Mouse (Mus musculus): ENCODE data around the gene Ncam2. TPM values are rescaled to one million over a fixed set of nuclear protein-coding genes. Genes with fewer than 3 reads are reported as not detected.

The Ncam2 gene
- polyA plus RNA-seq, 1 experiment from 2014 or later: 12.3 TPM

DNA sequence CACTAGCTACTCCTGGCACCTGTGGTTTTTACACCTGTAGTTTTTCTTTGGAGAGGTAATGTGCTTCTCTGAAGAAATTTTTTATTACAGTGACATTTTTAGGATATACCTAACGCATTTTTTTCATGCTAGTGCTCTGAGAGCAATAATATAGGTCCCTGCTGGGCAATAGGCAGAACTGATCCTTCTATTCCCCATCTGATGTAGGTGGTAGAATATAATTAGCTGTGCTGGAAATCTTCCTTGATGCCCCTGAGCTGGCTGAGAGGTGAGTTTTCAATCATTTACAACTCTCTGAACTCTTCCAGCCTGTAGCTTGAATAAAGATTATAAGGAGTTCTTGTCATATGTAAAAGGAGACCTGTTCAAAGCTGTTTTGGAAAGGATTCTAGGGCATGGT lies 272.4 kb downstream of the Ncam2 start:
- ATAC-seq: no peak
- H3K9me3 ChIP-seq (ENCODE audit: control insufficient read depth, low read length): no peaks in the 10 kb centered on the region
- H3K4me1 ChIP-seq (replicated peaks; ENCODE audit: control insufficient read depth, insufficient read depth, low read length): no peaks in the 10 kb centered on the region
- no peak overlapping the region for H3K9ac ChIP-seq (replicated peaks; ENCODE audit: low read depth, low read length)
- WGBS: 65% methylated on average over 1 of the region's 1 CpGs
- H3K27me3 ChIP-seq (replicated peaks; ENCODE audit: control insufficient read depth, insufficient read depth, low read length): no peaks in the 10 kb centered on the region
- no peaks in the 10 kb centered on the region for H3K36me3 ChIP-seq (ENCODE audit: control insufficient read depth, insufficient read depth)
- no peak overlapping the region for H3K27ac ChIP-seq (ENCODE audit: low read length)
- H3K4me2 ChIP-seq (ENCODE audit: low read length): no peak overlapping the region
- H3K4me3 ChIP-seq (replicated peaks; ENCODE audit: low read length): no peak overlapping the region

DNA sequence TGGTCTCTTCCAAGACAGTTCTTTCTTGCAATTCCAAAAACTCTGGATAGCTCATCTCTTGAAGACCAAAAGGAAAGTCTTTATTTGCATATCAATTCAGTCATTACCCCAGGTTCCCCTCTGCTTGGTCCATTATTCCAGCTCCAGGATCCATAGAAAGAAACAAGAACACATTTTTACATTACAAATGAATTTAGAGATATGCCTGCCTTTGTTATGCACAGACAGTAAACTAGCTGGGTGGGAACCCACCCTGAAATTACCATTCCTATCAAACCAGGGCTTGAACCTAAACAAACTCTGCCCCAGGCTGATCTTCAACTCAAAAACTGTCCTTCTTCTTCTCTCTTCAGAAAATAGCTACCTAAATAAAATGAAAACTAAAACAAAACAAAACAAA lies 280.6 kb downstream of the Ncam2 start:
- no peaks in the 10 kb centered on the region for H3K36me3 ChIP-seq (ENCODE audit: control insufficient read depth, insufficient read depth)
- no peaks in the 10 kb centered on the region for H3K27me3 ChIP-seq (replicated peaks; ENCODE audit: control insufficient read depth, insufficient read depth, low read length)
- H3K4me3 ChIP-seq (replicated peaks; ENCODE audit: low read length): no peak overlapping the region
- H3K9me3 ChIP-seq (ENCODE audit: control insufficient read depth, low read length): no peaks in the 10 kb centered on the region
- ATAC-seq: no peak
- no peak overlapping the region for H3K9ac ChIP-seq (replicated peaks; ENCODE audit: low read depth, low read length)
- H3K4me1 ChIP-seq (replicated peaks; ENCODE audit: control insufficient read depth, insufficient read depth, low read length): no peaks in the 10 kb centered on the region
- no peak overlapping the region for H3K27ac ChIP-seq (ENCODE audit: low read length)
- H3K4me2 ChIP-seq (ENCODE audit: low read length): no peak overlapping the region

DNA sequence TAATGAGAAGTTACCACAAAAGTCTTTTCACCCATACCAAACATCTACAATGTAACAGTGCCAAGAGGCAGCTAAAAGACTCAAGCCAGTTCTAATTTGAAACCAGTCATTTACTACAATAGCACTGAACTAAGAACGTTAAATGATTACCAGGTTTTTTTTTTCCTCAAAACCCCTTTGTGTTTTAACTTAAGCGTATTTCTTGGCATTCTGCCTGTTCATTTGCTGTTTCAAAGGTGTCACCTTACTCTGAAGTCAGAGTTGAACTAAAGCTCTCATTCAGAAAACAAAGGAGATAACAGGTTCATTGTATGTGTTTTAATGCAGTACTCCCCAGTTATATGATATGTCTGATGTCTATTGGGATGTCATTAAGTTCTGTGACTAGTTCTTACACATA lies 295.6 kb downstream of the Ncam2 start:
- H3K27ac ChIP-seq (ENCODE audit: low read length): no peak overlapping the region
- no peaks in the 10 kb centered on the region for H3K27me3 ChIP-seq (replicated peaks; ENCODE audit: control insufficient read depth, insufficient read depth, low read length)
- H3K4me2 ChIP-seq (ENCODE audit: low read length): no peak overlapping the region
- WGBS: 12% methylated on average over 2 of the region's 2 CpGs
- H3K9me3 ChIP-seq (ENCODE audit: control insufficient read depth, low read length): no peaks in the 10 kb centered on the region
- H3K36me3 ChIP-seq (ENCODE audit: control insufficient read depth, insufficient read depth): no peaks in the 10 kb centered on the region
- no peak overlapping the region for H3K4me3 ChIP-seq (replicated peaks; ENCODE audit: low read length)
- no peak for ATAC-seq
- no peak overlapping the region for H3K9ac ChIP-seq (replicated peaks; ENCODE audit: low read depth, low read length)
- H3K4me1 ChIP-seq (replicated peaks; ENCODE audit: control insufficient read depth, insufficient read depth, low read length): no peaks in the 10 kb centered on the region

DNA sequence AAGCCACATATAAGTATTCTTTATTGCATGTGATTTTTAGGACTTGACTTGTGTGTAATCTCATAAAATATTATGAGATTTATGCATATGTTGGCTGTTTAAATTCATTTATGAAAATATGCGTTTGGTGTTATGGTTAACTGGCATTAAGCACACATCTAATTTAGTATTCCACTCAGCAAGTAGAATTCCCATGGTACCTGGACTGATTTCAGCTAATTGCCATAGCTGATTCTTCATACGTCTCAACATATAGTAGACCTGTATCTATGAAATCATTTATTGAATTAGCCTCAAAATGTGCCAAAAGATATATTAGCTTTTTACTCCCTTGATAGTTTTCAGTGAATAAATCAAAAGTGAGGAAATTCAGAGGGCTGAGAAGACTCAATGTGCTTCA lies 302.1 kb downstream of the Ncam2 start:
- Histone ChIP-seq H3K4me3 (replicated peaks; ENCODE audit: low read length) (no peak overlapping the region), H3K4me1 (replicated peaks; ENCODE audit: control insufficient read depth, insufficient read depth, low read length) (no peaks in the 10 kb centered on the region), H3K4me2 (ENCODE audit: low read length) (no peak overlapping the region), H3K36me3 (ENCODE audit: control insufficient read depth, insufficient read depth) (no peaks in the 10 kb centered on the region), H3K9me3 (ENCODE audit: control insufficient read depth, low read length) (no peaks in the 10 kb centered on the region), H3K27me3 (replicated peaks; ENCODE audit: control insufficient read depth, insufficient read depth, low read length) (no peaks in the 10 kb centered on the region), H3K9ac (replicated peaks; ENCODE audit: low read depth, low read length) (no peak overlapping the region), H3K27ac (ENCODE audit: low read length) (no peak overlapping the region)
- WGBS: 72% methylated on average over 2 of the region's 2 CpGs
- ATAC-seq: no peak

DNA sequence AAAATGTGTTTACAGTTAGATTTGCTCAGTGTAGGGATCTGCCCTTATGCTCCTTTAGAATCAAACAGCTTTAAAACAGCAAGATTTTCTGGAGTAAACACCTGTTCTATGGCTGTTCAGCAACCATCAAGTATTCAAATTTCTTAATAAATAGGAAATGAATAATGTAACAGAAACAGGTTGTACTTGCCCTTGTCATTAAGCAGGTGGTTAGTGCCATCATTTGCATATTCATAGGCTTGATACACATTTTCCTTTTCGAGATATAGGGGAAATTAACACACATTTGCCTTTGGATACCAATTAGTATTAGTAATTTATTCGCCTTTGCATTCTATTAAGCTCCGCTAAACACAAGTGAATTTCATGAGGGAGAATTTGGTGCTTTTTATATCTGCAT lies 335.7 kb downstream of the Ncam2 start:
- H3K4me2 ChIP-seq (ENCODE audit: low read length): no peak overlapping the region
- no peak overlapping the region for H3K27ac ChIP-seq (ENCODE audit: low read length)
- WGBS: 22% methylated on average over 3 of the region's 3 CpGs
- no peaks in the 10 kb centered on the region for H3K4me1 ChIP-seq (replicated peaks; ENCODE audit: control insufficient read depth, insufficient read depth, low read length)
- peak; percentile 70 for ATAC-seq
- no peaks in the 10 kb centered on the region for H3K36me3 ChIP-seq (ENCODE audit: control insufficient read depth, insufficient read depth)
- no peak overlapping the region for H3K9ac ChIP-seq (replicated peaks; ENCODE audit: low read depth, low read length)
- H3K9me3 ChIP-seq (ENCODE audit: control insufficient read depth, low read length): no peaks in the 10 kb centered on the region
- H3K4me3 ChIP-seq (replicated peaks; ENCODE audit: low read length): no peak overlapping the region
- no peaks in the 10 kb centered on the region for H3K27me3 ChIP-seq (replicated peaks; ENCODE audit: control insufficient read depth, insufficient read depth, low read length)

DNA sequence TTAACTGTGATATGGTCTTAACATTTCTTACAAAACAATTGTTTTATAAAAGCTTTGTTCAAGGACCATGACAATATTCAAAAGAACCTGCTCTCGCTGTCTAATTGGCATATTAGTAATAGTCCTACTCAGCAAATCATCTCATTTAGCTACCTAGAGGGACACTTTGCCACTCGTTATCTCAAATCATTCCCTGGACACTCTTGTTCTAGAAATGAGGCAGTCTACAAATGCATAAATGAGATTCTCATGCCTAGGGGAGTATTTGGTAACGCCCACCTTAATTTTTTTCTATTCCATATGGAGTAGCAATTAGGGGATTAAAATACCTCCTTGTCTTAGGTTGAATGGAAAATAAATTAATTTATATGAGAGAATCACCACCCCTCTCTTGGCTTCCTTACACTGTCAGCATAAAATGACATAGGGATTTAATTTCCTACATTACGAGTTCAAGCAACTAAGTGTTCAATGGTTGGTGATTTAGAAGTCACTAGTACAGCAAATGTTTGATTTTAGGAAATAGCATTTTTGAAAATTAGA lies 387.1 kb downstream of the Ncam2 start:
- Histone ChIP-seq H3K27me3 (replicated peaks; ENCODE audit: control insufficient read depth, insufficient read depth, low read length) (no peaks in the 10 kb centered on the region), H3K4me3 (replicated peaks; ENCODE audit: low read length) (no peak overlapping the region), H3K9ac (replicated peaks; ENCODE audit: low read depth, low read length) (no peak overlapping the region), H3K27ac (ENCODE audit: low read length) (no peak overlapping the region), H3K4me1 (replicated peaks; ENCODE audit: control insufficient read depth, insufficient read depth, low read length) (no peaks in the 10 kb centered on the region), H3K36me3 (ENCODE audit: control insufficient read depth, insufficient read depth) (no peaks in the 10 kb centered on the region), H3K9me3 (ENCODE audit: control insufficient read depth, low read length) (no peaks in the 10 kb centered on the region), H3K4me2 (ENCODE audit: low read length) (no peak overlapping the region)
- no peak for ATAC-seq
- 55% methylated on average over 4 of the region's 4 CpGs for WGBS

DNA sequence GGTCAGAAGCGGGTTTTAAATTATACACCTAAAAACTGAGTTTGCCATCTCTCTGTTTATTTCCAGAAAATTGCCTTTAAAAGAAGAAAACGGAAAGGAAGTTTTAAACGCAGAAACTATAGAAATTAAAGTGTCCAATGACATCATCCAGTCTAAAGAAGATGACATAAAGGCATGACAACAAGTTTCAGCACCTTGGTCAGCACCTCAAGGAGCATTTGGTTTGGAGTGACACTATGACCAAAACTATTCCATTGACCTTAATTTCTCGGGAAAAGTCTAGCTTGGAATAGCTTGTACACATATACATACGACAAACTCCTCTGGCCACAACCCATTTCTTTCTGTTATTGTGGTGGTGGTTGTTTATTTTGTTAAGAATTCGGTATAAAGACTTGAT lies 422.8 kb downstream of the Ncam2 start:
- H3K4me2 ChIP-seq (ENCODE audit: low read length): no peak overlapping the region
- no peaks in the 10 kb centered on the region for H3K4me1 ChIP-seq (replicated peaks; ENCODE audit: control insufficient read depth, insufficient read depth, low read length)
- 54% methylated on average over 6 of the region's 6 CpGs for WGBS
- no peak for ATAC-seq
- H3K27me3 ChIP-seq (replicated peaks; ENCODE audit: control insufficient read depth, insufficient read depth, low read length): no peaks in the 10 kb centered on the region
- H3K27ac ChIP-seq (ENCODE audit: low read length): no peak overlapping the region
- H3K36me3 ChIP-seq (ENCODE audit: control insufficient read depth, insufficient read depth): no peaks in the 10 kb centered on the region
- no peak overlapping the region for H3K4me3 ChIP-seq (replicated peaks; ENCODE audit: low read length)
- no peak overlapping the region for H3K9ac ChIP-seq (replicated peaks; ENCODE audit: low read depth, low read length)
- no peaks in the 10 kb centered on the region for H3K9me3 ChIP-seq (ENCODE audit: control insufficient read depth, low read length)

DNA sequence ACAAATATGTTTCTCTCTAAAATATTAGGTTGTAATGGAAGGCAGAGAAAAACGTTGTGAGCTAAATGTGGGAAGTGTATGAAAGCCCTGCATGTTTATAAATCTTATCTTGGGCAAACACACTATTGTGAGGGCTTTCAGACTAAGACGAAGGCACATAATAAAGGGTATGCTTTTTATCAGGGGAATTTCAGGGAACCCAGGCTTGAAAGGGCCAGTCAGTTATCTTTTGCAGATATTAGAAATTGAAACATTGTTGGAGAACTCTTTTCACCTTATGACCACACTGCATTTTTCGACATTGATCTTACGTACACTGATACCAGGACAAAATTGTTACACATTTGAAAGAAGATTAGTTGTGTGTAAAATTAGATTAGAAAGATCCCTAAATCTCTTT lies 423.3 kb downstream of the Ncam2 start:
- Histone ChIP-seq H3K4me1 (replicated peaks; ENCODE audit: control insufficient read depth, insufficient read depth, low read length) (no peaks in the 10 kb centered on the region), H3K27me3 (replicated peaks; ENCODE audit: control insufficient read depth, insufficient read depth, low read length) (no peaks in the 10 kb centered on the region), H3K27ac (ENCODE audit: low read length) (no peak overlapping the region), H3K36me3 (ENCODE audit: control insufficient read depth, insufficient read depth) (no peaks in the 10 kb centered on the region), H3K4me3 (replicated peaks; ENCODE audit: low read length) (no peak overlapping the region), H3K9me3 (ENCODE audit: control insufficient read depth, low read length) (no peaks in the 10 kb centered on the region), H3K4me2 (ENCODE audit: low read length) (no peak overlapping the region), H3K9ac (replicated peaks; ENCODE audit: low read depth, low read length) (no peak overlapping the region)
- 71% methylated on average over 4 of the region's 4 CpGs for WGBS
- ATAC-seq: no peak

DNA sequence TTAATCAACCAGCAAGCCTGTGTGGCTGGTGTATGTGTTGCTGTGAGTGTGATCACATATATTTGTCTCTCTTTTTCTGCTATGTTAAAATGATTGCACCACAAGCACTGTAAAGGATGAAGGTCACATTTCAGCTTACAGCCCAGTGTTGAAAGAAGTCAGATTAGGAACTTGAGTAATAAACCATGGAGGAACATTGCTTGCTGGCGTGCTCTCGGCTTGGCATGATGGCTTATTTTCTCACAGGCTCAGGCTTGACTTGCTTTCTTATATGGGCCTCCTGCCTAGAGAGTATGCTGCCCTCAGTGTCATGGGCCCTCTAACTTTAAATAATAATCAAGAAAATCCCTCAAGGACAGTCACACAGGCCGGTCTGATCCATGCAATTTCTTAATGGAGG lies 449.8 kb downstream of the Ncam2 start:
- Histone ChIP-seq H3K4me3 (replicated peaks; ENCODE audit: low read length) (no peak overlapping the region), H3K9me3 (ENCODE audit: control insufficient read depth, low read length) (no peaks in the 10 kb centered on the region), H3K27me3 (replicated peaks; ENCODE audit: control insufficient read depth, insufficient read depth, low read length) (no peaks in the 10 kb centered on the region), H3K4me1 (replicated peaks; ENCODE audit: control insufficient read depth, insufficient read depth, low read length) (no peaks in the 10 kb centered on the region; the same call in 1 of the 2 replicates), H3K36me3 (ENCODE audit: control insufficient read depth, insufficient read depth) (no peaks in the 10 kb centered on the region), H3K9ac (replicated peaks; ENCODE audit: low read depth, low read length) (no peak overlapping the region), H3K27ac (ENCODE audit: low read length) (no peak overlapping the region), H3K4me2 (ENCODE audit: low read length) (no peak overlapping the region)
- no peak for ATAC-seq
- 84% methylated on average over 3 of the region's 3 CpGs for WGBS

DNA sequence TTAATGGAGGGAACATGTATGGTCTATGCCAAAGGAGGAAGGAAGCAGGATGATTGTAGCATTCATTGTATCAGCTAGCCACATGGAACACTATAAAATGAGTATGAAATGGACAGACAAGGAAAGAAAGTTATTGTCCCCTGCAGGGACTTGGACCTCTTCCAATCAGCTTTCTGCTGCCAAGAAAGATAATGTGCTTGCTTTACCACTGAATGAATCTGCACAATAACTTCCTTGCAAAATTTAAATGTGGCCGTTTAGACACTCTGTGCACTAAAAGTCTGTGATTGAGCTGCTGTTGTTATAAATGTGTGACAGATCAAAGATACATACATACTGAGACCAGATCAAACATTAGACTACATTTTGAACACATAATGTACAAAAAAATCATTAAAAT lies 451.1 kb downstream of the Ncam2 start:
- Histone ChIP-seq H3K4me3 (replicated peaks; ENCODE audit: low read length) (no peak overlapping the region), H3K36me3 (ENCODE audit: control insufficient read depth, insufficient read depth) (no peaks in the 10 kb centered on the region), H3K9me3 (ENCODE audit: control insufficient read depth, low read length) (no peaks in the 10 kb centered on the region), H3K27me3 (replicated peaks; ENCODE audit: control insufficient read depth, insufficient read depth, low read length) (no peaks in the 10 kb centered on the region), H3K9ac (replicated peaks; ENCODE audit: low read depth, low read length) (no peak overlapping the region), H3K4me2 (ENCODE audit: low read length) (no peak overlapping the region), H3K27ac (ENCODE audit: low read length) (no peak overlapping the region), H3K4me1 (replicated peaks; ENCODE audit: control insufficient read depth, insufficient read depth, low read length) (no peaks in the 10 kb centered on the region; the same call in 1 of the 2 replicates)
- 6% methylated on average over 1 of the region's 1 CpGs for WGBS
- peak; percentile 54 for ATAC-seq

Measured in forebrain, embryonic 16.5 days (tissue).